Mouse (Mus musculus): ENCODE measurements at regions not wholly inside any gene's neighbourhood (a gene's known extent, or its start where the extent isn't known, plus 50 kb on each side); places are given as distances from the start of the nearest gene placed in this dataset.

DNA sequence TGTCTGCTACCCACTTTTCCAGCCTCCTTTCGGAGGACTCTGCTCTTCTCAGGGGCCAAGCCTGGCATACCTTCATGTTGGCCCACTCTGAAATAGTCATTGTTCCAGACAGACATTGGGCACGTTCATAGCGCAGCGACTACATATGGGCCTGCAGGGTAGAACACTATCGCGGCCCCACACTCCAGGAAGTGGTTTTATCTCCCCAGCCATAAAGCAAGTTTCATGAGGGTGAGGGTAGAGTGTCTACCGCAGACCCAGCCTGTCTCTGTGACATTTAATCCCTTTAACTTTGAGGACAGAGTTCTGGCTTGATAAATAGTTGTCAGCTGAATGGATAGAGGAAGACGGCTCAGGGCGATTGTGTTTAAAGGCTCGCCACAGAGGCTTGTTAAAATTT lies 177.5 kb upstream of the Elac2 start:
- no peak for TF ChIP-seq GATA4 (IDR thresholded peaks at IDR 0.05; ENCODE audit: insufficient replicate concordance, low read length)

DNA sequence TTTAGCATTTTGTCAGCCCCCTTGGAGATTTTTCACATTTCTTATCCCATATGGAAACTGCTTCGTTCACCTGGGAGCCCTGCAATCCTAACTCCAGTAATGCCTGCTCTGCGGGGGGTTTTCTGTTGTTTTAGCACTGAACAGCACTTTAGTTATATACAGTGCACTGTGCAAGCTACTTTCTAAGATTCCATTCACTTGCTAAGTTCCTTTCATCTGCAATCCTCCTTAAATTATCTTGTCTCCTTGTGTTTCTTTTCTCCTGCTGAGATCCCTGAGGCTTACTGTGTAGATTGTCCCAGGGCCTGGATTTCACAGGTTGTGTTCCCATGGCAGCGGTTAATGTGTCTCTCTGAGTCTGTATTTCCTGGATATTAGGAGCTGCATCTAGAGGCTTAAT lies 173.3 kb upstream of the Elac2 start:
- TF ChIP-seq GATA4 (IDR thresholded peaks at IDR 0.05; ENCODE audit: insufficient replicate concordance, low read length), result no peak

DNA sequence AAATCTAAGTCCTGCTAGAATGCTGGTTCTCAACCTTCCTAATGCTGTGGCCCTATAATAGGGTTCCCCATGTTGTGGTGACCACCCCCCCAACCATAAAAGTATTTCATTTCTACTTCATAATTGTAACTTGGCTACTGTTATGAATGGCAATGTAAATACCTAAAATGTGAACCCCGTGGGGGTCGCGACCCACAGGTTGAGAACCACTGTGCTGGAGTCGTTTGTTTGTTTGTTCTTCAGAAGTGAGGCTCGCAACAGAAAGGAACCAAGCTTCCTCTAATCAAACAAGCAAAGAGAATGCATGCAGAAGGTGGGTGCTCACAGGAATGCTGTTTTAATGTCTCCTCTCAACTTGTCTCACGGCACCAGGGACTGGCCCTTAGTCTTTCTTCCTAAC lies 166.4 kb upstream of the Elac2 start:
- no peak for TF ChIP-seq GATA4 (IDR thresholded peaks at IDR 0.05; ENCODE audit: insufficient replicate concordance, low read length)

DNA sequence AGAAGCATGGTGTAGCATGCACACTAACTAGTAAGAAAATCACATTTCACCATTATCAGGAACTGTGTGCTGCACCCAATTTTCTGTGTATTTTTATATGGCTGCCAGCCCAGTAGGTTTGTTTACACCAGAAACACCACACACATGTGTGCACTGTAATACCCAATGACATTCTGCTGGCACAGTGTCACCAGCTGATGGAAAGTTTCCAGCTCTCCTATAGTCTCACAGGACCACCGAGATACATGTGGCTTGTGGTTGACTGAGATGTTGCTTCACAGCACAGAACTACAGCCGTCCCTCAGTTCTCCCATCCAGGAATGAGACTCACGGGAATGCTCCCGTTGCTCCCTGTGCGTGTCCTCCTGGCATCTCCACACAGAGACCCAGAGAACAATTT lies 149.4 kb upstream of the Elac2 start:
- no peak for TF ChIP-seq GATA4 (IDR thresholded peaks at IDR 0.05; ENCODE audit: insufficient replicate concordance, low read length)

DNA sequence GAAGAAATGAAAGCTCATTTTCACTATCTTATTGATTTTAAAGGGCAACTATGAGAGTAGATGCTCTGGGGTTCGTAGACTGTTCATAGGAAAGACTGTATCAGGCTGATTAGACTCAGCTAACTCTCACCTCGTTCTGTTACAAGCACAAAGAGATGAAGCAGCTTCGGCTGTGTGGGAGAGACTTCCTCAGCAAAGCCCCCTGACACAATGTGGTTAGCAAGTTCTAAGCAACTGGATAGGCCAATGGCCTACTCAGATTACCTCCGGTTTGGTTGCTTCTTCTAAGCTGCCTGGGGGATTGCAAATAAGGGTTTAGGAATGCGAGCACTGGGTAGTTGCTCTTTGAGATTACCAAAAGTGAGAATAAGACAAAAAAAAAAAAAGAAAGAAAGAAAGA lies 146.4 kb upstream of the Elac2 start:
- TF ChIP-seq GATA4 (IDR thresholded peaks at IDR 0.05; ENCODE audit: insufficient replicate concordance, low read length), result no peak

DNA sequence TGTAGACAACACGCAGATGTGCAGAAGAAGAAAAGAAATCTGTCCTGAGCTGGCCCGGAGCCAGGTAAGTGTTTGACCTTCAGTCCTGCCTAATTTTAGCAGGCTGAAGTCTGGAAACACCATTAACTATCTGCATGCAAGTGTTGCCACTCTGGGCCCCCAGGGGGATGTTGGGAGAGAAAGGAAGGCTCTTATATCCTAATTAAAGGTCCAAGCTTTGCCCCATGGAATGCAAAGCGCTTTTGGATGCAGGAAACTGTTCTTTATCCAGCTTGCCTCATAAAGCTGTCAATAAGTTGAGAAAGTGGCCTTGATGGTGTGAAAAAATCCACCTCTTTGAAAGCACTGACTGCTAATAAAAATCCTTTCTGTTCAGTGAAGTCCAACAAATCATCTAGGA lies 145.1 kb upstream of the Elac2 start:
- no peak for TF ChIP-seq GATA4 (IDR thresholded peaks at IDR 0.05; ENCODE audit: insufficient replicate concordance, low read length)

DNA sequence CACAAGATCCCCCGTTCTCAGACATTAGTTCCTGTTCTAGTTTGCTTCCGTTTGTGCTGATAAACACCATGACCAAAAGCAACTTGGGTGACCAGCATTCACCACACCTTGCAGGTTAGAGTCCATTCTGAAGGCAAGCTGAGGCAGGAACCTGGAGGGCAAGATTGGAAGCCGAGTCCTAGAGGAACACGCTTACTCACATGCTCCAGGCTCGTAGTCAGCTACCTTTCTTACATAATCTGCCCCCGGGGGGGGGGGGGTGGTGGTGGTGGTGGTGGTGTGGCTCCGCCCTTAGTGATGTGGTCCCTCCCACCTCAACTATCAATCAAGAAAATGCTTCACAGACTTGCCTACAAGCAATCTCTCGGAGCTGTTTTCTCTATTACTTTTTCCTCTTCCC lies 142.1 kb upstream of the Elac2 start:
- TF ChIP-seq GATA4 (IDR thresholded peaks at IDR 0.05; ENCODE audit: insufficient replicate concordance, low read length), result no peak

DNA sequence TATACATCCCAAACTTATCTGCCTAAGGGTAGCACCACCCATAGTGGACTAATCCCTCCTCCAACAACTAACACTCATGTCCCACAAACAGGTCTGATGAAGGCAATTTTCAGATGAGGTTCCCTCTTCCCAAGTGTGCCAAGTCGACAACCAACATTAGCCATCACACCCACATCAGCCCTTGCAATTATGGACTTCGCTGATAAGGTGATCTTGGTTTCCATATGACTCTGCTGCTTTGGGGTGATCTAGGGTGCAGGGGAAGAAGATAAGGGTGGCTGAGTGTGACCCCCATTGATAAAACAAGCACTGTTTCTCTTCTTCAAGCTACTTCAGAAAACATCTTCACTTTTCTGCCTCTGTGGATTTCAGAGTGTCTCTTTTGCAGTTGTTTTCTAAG lies 137.7 kb upstream of the Elac2 start:
- TF ChIP-seq GATA4 (IDR thresholded peaks at IDR 0.05; ENCODE audit: insufficient replicate concordance, low read length), result no peak

DNA sequence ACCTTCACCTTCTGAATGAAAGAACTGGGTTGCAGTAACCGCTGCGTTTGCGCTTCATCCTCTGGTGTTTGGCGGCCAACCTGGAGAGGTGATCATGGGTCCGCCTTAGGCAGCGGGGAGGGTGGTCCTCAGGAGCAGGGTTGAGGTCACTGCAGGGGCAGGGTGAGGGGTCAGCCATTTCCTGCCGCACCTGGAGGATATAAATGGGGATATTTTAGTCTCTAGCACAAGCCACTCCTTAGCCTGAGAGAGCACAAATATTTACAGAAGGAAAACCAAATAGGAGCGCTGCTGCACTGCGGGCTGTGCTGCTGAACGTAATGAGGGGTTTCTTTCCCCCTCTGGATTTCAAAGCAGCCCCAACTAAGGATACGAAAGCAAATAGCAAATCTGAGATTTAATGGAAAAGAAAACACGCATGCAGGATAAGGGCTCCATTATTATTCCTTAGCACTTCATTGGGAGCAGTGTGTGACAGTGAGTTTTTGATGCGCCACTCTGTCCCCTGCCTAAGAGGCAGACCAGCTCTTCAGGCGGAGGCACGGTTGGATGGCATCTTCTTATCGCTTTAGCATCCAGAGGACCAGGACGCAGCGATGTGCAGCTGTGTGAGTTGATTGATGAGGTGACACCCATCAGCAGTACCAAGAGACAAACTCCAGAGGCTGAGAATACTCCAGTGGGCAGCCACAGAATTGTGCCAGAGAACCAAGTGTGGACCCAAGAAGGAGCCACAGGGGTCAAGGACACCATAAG lies 135.9 kb upstream of the Elac2 start:
- TF ChIP-seq GATA4 (IDR thresholded peaks at IDR 0.05; ENCODE audit: insufficient replicate concordance, low read length), result no peak

DNA sequence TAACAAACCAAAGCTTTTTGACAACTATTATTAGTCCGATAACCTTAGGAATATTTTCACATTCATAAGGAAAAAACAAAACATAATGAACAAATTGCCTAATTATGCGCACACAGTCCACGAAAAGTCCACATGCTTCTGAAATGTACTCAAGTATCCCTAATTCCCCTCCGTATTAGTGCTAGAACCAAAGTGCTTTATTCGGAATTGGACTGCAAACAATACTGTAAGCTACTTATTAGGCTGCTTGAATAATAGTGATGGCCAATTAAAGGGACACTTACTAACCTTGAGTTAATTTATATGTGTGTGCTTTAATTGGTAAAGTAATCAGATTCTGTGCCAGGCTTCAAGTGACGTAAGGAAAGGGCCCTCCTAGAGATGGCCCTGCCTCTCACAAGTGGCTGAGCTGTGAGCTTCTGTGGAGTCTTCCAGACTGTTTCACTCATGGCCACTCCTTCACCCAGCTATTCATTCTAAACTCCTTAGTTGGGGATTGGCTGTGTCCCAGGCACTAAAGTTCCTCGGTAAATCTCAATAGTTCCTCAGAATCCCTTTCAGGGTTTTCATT lies 132.2 kb upstream of the Elac2 start:
- no peak for TF ChIP-seq GATA4 (IDR thresholded peaks at IDR 0.05; ENCODE audit: insufficient replicate concordance, low read length)

DNA sequence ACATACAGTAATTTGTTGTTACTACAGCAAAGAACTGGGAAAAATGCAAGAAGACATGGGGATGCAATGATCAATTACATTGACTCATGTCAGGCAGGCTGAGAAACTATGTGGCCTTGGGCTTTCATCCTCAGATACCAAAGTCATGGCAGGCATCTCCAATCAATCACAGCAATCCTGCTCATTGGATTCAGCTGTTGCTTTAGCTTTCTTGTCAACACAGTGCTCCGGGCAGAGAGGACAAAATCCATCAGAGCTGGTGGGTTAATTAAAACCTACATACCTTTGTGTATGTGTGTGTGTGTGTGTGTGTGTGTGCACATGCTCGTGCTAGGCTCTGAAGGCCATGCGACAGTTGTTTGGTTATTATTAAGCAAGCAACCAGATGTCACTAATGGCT lies 119.2 kb upstream of the Elac2 start:
- no peak for TF ChIP-seq GATA4 (IDR thresholded peaks at IDR 0.05; ENCODE audit: insufficient replicate concordance, low read length)

DNA sequence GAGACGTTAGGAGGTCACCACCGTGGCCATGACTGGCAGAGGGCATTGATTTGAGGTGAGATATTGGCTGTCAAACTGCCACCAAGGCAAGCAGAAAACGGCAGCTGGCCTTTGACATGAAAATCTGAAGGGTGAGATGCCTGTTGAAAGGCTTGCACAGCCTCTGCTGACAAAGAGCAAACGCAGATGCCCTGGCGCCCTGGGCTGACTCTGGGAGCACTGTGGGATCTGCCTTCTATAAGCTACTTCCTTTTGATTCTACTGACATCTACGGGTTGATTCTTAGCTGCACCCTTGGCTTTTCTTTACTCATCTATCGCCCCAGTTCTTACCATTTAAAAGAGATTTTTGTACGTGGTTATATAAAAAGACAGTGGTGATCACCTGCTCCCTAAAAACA lies 98.2 kb upstream of the Elac2 start:
- TF ChIP-seq GATA4 (IDR thresholded peaks at IDR 0.05; ENCODE audit: insufficient replicate concordance, low read length), result no peak

DNA sequence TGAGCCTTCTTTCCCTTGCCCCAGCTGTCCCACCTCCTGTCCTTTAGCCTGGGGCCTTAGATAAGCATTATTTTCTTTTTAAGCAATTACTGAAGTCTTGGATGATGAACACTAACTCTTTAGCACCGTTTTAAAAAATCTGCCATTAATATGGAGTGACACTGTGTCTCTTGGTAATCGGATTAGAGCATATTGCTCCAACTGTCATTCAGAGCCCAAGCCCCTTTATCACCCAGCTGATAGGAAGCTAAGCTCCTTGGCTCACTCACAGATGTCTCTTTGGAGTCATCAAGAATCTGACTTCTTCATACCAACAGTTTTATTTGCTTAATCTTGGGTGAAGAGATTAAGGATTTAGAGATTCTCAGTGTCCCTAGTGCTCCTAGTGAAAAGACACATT lies 94.3 kb upstream of the Elac2 start:
- no peak for TF ChIP-seq GATA4 (IDR thresholded peaks at IDR 0.05; ENCODE audit: insufficient replicate concordance, low read length)

DNA sequence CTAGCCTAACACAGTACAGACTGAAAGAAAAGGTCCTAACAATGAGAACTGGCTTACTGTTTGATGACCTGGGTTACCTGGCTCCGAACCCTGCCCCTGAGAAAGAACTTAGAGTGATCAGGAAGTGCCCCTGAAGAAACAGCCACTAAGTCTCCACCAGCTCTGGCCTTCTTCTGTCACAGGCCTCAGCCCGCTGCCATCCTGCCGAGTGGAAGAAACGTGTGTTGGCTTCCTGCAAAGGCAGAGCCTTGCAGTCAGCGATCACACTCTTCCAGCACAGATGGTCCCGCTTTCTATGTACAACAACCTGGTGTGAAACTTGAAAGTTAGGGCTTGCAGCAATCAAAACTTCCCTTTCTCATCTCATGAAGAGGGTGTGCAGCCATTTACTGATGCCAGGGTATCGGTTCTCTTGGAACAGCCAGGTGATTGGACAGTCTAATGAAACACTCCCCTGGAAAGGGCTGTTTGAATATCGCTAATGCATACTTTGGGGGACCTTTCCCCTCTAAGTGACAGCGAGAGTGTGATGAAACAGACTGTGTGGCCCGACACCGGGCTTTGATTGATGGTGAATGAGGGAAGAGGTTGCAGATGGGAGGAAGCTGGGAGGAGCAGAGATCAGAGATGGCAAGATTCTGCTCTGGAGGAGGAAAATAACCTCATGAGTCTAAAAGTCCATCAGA lies 89.4 kb upstream of the Elac2 start:
- no peak for TF ChIP-seq GATA4 (IDR thresholded peaks at IDR 0.05; ENCODE audit: insufficient replicate concordance, low read length)

DNA sequence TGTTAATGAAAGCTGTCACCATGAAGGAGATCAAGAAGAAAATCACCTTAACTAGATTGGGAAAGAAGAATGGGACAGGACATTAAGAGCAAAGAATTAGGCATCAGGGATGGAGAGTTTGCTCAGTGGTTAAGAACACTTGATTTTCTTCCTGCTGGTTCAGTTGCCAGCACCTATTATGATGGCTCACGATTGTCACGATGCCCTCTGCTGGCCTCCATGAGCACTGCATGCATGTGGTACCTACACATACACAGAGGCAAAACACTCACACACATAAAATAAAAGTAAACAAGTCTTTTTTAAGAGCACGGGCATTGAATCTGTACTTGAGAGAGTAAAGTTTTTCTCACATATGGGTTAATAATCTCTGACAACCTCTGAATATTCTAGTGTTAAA lies 88.1 kb upstream of the Elac2 start:
- no peak for TF ChIP-seq GATA4 (IDR thresholded peaks at IDR 0.05; ENCODE audit: insufficient replicate concordance, low read length)

DNA sequence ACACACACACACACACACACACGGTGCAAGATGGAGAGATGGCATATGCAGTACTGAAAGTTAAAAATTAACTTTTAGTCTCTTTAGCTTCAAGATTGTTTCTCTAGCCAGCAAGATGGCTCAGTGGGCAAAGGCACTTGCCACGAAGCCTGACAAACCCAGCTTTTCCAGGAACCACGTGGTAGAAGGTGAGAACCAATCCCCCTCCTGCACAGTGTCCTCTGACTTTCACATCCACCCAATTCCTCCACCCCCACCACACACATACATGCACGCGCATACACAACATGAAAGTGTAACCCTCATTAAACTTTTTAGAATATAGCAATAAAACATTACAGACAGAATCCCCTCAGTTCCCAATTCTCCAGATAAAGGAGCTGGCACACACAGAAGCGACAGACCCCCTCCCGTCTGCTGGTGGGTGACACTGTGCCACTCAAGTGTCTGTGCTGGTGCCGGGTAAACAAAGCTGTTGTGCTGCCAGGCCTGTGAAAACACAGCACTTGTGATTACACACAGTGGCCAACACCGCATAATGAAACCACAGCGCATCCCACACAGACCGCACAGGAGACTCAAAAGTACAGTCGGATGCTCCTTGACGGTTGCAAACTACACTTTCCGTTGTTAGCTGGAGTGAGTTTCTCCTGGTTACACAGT lies 82.9 kb upstream of the Elac2 start:
- TF ChIP-seq GATA4 (IDR thresholded peaks at IDR 0.05; ENCODE audit: insufficient replicate concordance, low read length), result no peak

Data from liver, adult (tissue).